Mouse (Mus musculus): ENCODE data around the gene Arhgef3.

DNA sequence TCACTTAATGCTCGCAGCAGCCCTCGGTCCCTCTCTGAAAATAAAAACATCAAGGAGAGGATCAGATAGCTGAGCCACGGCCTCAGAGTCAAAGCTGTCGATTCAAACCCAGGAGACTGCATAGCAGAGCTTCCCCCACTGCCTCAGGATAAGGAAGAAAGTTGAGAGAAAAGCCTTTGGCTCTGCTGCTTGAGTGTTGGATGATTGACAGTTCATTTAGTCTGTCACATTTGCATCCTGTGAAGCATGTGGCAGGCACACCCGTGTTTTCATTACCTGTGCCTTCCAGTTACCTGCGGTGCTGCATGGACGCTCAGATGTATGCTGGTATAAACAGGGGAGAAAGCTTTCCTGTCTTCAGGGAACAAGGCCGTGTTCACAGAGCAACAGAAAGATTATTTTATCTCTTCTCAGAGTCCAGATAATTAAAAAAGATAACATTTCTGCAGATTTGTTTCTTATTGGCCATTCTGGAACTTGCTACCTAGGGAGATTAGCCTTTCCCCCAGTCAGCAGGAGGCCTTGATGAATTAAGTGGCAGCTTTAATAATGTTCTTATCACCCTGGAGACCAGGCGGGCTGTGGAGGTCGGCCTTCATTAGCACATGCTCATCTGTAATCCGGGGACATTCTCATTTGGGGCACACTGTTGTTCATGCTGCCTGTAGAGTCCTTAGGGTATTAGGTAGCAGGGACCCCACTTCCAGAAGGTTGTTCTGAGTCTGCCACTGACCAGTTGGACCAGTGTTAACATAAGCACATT lies 157.6 kb downstream of the Arhgef3 start:
- TF ChIP-seq EP300 (IDR thresholded peaks at IDR 0.05): no peak
- TF ChIP-seq CTCF (IDR thresholded peaks at IDR 0.05): no peak

Data from lung, postnatal 0 days (tissue).